Mouse (Mus musculus) kidney, embryonic 14.5 days (tissue): ENCODE measurements around the gene Trpm5. TPM values are rescaled to one million over a fixed set of nuclear protein-coding genes. Genes with fewer than 3 reads are reported as not detected.
A peak's percentile ranks its signal among the peaks of the same experiment; 100 is the strongest.

ENCODE experiments used
- ATAC-seq: fragments of 200-750 bp; cut with Nextera tagmentation; 2 replicates; pipeline ENCODE4 v1.8.0; 2017; ENCODE audit warnings: moderate number of reproducible peaks, mild to moderate bottlenecking, moderate TSS enrichment, moderate library complexity; ENCODE audit not compliant: low FRiP score, low TSS enrichment
- H3K27ac ChIP-seq: fragments of 300-500 bp; sonication (generic); 2 replicates; pipeline ENCODE4 v1.5.1; 2014; ENCODE audit warnings: low read depth, mild to moderate bottlenecking, low read length, moderate library complexity, mixed read lengths
- H3K27me3 ChIP-seq: fragments of 300-500 bp; sonication (generic); 2 replicates; pipeline ENCODE4 v1.6.1; 2014; ENCODE audit warnings: mild to moderate bottlenecking, low read length; ENCODE audit not compliant: control insufficient read depth, insufficient read depth
- H3K36me3 ChIP-seq: fragments of 300-500 bp; sonication (generic); 2 replicates; pipeline ENCODE4 v1.6.1; 2014; ENCODE audit warnings: low read length, mixed read lengths; ENCODE audit not compliant: control insufficient read depth, insufficient read depth
- H3K4me1 ChIP-seq: fragments of 300-500 bp; sonication (generic); 2 replicates; pipeline ENCODE4 v1.6.1; 2014; ENCODE audit warnings: low read length, mixed read lengths; ENCODE audit not compliant: control insufficient read depth, insufficient read depth
- H3K4me2 ChIP-seq: fragments of 300-500 bp; sonication (generic); replicated peaks from 2 replicates; pipeline ENCODE4 v1.6.1; 2014; ENCODE audit warnings: low read depth, mild to moderate bottlenecking, low read length
- H3K4me3 ChIP-seq: fragments of 300-500 bp; sonication (generic); 2 replicates; pipeline ENCODE4 v1.5.1; 2014; ENCODE audit warnings: mild to moderate bottlenecking, low read length
- H3K9ac ChIP-seq: fragments of 300-500 bp; sonication (generic); 2 replicates; pipeline ENCODE4 v1.6.1; 2014; ENCODE audit warnings: low read depth, mild to moderate bottlenecking, low read length, moderate library complexity
- H3K9me3 ChIP-seq: fragments of 300-500 bp; sonication (generic); 2 replicates; pipeline ENCODE4 v1.6.1; 2016; ENCODE audit warnings: low read length; ENCODE audit not compliant: control insufficient read depth
- WGBS: fragments of 180-500 bp; shearing (Covaris S2); extraction: QIAGEN DNeasy Blood & Tissue Kit; methylation state at CpG from one replicate; pipeline ENCODE4 v1.1.7; 2014; 5-methylcytosine and 5-hydroxymethylcytosine counted together
- polyA plus RNA-seq: library from polyadenylated mRNA; unstranded; fragments of >200 nt; fragmentation: Nextera tagmentation; extraction: Ambion mirVana; gene quantifications from 2 replicates; pipeline ENCODE4 v1.2.1, GENCODE M21; 2014

Trpm5 gene
- polyA plus RNA-seq, 1 experiment from 2014 or later, result 4.4 TPM

GRCm38 (mm10) chr7:143062704-143063103 lies 31.7 kb downstream of the Trpm5 start:
- no peak overlapping the region for H3K27ac ChIP-seq
- 86% methylated on average over 2 of the region's 2 CpGs for WGBS
- H3K9me3 ChIP-seq, result no peaks in the 10 kb centered on the region
- H3K4me3 ChIP-seq, result no peak overlapping the region
- ATAC-seq, result no peak
- no peak overlapping the region for H3K4me2 ChIP-seq
- no peaks in the 10 kb centered on the region for H3K27me3 ChIP-seq
- peaks cover 68% of the 10 kb centered on the region for H3K36me3 ChIP-seq
- no peaks in the 10 kb centered on the region; the same call in 1 of the 2 replicates for H3K4me1 ChIP-seq
- no peak overlapping the region for H3K9ac ChIP-seq

- Histone ChIP-seq H3K27ac (no peak overlapping the region; the same call in 1 of the 2 replicates), H3K36me3 (peaks cover 39% of the 10 kb centered on the region), H3K4me2 (no peak overlapping the region), H3K9me3 (no peaks in the 10 kb centered on the region), H3K4me1 (peaks cover 22% of the 10 kb centered on the region), H3K27me3 (no peaks in the 10 kb centered on the region), H3K4me3 (no peak overlapping the region), H3K9ac (no peak overlapping the region)
- no peak for ATAC-seq
- WGBS, result 78% methylated on average over 5 of the region's 5 CpGs
These were observed 35.1 kb downstream of the Trpm5 start for GRCm38 (mm10) chr7:143059202-143059870.

- no peak for ATAC-seq
- H3K4me2 ChIP-seq, result no peak overlapping the region; the same call in 1 of the 2 replicates
- H3K4me3 ChIP-seq, result no peak overlapping the region
- H3K4me1 ChIP-seq, result peaks cover 30% of the 10 kb centered on the region
- WGBS, result 64% methylated on average over 5 of the region's 5 CpGs
- no peak overlapping the region for H3K9ac ChIP-seq
- peaks cover 28% of the 10 kb centered on the region for H3K36me3 ChIP-seq
- no peaks in the 10 kb centered on the region for H3K9me3 ChIP-seq
- H3K27ac ChIP-seq, result peak overlapping the region; percentile 78
- no peaks in the 10 kb centered on the region for H3K27me3 ChIP-seq
These were observed 36.2 kb downstream of the Trpm5 start for GRCm38 (mm10) chr7:143058221-143058697.

- H3K4me1 ChIP-seq, result peaks cover 30% of the 10 kb centered on the region
- ATAC-seq, result no peak
- peaks cover 23% of the 10 kb centered on the region for H3K36me3 ChIP-seq
- no peaks in the 10 kb centered on the region for H3K27me3 ChIP-seq
- peak overlapping the region; percentile 61; the same call in 1 of the 2 replicates for H3K27ac ChIP-seq
- 77% methylated on average over 9 of the region's 9 CpGs for WGBS
- no peak overlapping the region; the same call in 1 of the 2 replicates for H3K4me2 ChIP-seq
- no peak overlapping the region for H3K4me3 ChIP-seq
- no peak overlapping the region for H3K9ac ChIP-seq
- no peaks in the 10 kb centered on the region for H3K9me3 ChIP-seq
These were observed 36.7 kb downstream of the Trpm5 start for GRCm38 (mm10) chr7:143057667-143058220.

GRCm38 (mm10) chr7:143057023-143057422 lies 37.4 kb downstream of the Trpm5 start:
- H3K27me3 ChIP-seq, result no peaks in the 10 kb centered on the region
- ATAC-seq, result no peak
- H3K4me3 ChIP-seq, result no peak overlapping the region
- no peak overlapping the region; the same call in 1 of the 2 replicates for H3K9ac ChIP-seq
- H3K27ac ChIP-seq, result 0 out of 2 replicates have a peak overlapping the region, but pooled peaks have one; percentile 61
- no peak overlapping the region for H3K4me2 ChIP-seq
- peaks cover 30% of the 10 kb centered on the region for H3K4me1 ChIP-seq
- 84% methylated on average over 5 of the region's 5 CpGs for WGBS
- H3K36me3 ChIP-seq, result peaks cover 16% of the 10 kb centered on the region
- no peaks in the 10 kb centered on the region for H3K9me3 ChIP-seq

- Histone ChIP-seq H3K36me3 (peaks cover 5% of the 10 kb centered on the region; the same call in 1 of the 2 replicates), H3K27ac (0 out of 2 replicates have a peak overlapping the region, but pooled peaks have one; percentile 3), H3K4me3 (peak overlapping the region; percentile 97), H3K9me3 (no peaks in the 10 kb centered on the region), H3K27me3 (no peaks in the 10 kb centered on the region), H3K4me1 (peaks cover 30% of the 10 kb centered on the region), H3K9ac (peak overlapping the region; percentile 95; the same call in 1 of the 2 replicates), H3K4me2 (peak overlapping the region; percentile 90)
- WGBS, result 75% methylated on average over 11 of the region's 11 CpGs
- ATAC-seq, result no peak
These were observed 38.8 kb downstream of the Trpm5 start for GRCm38 (mm10) chr7:143055499-143056186.

- Histone ChIP-seq H3K4me1 (peaks cover 30% of the 10 kb centered on the region), H3K27ac (0 out of 2 replicates have a peak overlapping the region, but pooled peaks have one; percentile 37), H3K36me3 (peaks cover 5% of the 10 kb centered on the region; the same call in 1 of the 2 replicates), H3K9ac (peak overlapping the region; percentile 95; the same call in 1 of the 2 replicates), H3K9me3 (no peaks in the 10 kb centered on the region), H3K27me3 (no peaks in the 10 kb centered on the region), H3K4me2 (peak overlapping the region; percentile 90), H3K4me3 (peak overlapping the region; percentile 97)
- WGBS, result 69% methylated on average over 3 of the region's 3 CpGs
- no peak for ATAC-seq
These were observed 39.4 kb downstream of the Trpm5 start for GRCm38 (mm10) chr7:143055001-143055400.

GRCm38 (mm10) chr7:143054612-143054965 lies 39.9 kb downstream of the Trpm5 start:
- 44% methylated on average over 3 of the region's 3 CpGs for WGBS
- H3K4me1 ChIP-seq, result peaks cover 30% of the 10 kb centered on the region
- peak overlapping the region; percentile 97 for H3K4me3 ChIP-seq
- H3K36me3 ChIP-seq, result peaks cover 5% of the 10 kb centered on the region; the same call in 1 of the 2 replicates
- no peaks in the 10 kb centered on the region for H3K9me3 ChIP-seq
- no peak for ATAC-seq
- H3K4me2 ChIP-seq, result peak overlapping the region; percentile 90
- no peaks in the 10 kb centered on the region for H3K27me3 ChIP-seq
- peak overlapping the region; percentile 95; the same call in 1 of the 2 replicates for H3K9ac ChIP-seq
- H3K27ac ChIP-seq, result 0 out of 2 replicates have a peak overlapping the region, but pooled peaks have one; percentile 37
